Mouse (Mus musculus): ENCODE data around the gene Matn4. TPM values are rescaled to one million over a fixed set of nuclear protein-coding genes. Genes with fewer than 3 reads are reported as not detected.

Gene Matn4
- total RNA-seq, 2 experiments from 2014 or later = 0.76 to 1.7 TPM

DNA sequence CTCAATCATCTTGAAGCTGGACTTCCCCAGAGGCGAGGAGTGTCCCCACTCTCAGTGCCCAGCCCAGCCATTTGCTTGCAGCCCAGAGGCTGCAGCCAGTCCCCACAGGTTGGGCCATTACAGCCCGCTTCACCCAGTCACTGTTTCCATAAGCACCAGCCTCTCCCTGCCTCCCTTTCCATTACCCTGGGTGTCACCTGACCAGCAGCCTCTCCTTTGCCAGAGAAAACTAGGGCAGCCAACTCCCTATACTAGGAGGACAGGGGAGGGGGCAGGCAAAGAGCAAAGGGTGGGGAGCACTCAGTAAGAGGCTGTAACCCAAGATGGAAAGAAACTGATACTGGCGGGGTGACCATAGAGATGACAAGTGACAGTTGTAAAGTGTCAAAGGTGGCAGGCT is 32.0 kb upstream of the Matn4 start:
- no peak for DNase-seq (ENCODE audit: low spot score in 2 of 2)

DNA sequence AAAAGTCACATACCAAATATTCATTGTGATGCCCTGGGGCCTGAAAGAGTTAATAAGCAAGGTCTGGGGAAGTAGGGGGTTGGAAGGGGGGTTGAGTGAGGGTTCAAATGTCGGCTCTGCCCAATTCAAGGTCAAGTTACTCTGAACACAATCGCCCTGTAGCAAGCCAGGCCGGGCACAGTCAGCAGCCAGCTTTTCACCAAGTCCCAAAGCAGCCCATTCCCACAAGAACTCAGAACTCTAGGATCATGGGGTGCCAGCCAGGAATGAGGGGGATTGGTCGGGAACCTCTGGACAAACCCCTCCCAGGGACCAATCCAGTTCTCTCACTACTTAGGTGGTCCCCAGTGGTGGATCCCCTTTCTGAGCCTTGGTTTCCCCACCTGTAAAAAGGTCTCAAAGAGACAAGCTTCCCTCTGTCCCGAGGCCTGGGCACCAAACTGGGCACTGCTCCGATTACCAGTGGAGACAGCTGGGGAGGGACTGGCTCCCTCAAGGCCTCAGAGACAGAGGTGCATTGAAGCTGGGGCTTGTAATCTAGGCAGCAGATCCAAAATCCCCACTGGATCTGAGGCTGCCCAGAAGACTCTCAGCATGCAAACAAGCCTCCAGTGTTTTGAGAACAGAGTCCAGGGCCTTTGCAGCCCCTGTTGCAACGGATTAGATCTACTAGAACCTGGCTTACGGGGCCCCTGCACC is 31.4 kb upstream of the Matn4 start:
- no peak for DNase-seq (ENCODE audit: low spot score in 2 of 2)

DNA sequence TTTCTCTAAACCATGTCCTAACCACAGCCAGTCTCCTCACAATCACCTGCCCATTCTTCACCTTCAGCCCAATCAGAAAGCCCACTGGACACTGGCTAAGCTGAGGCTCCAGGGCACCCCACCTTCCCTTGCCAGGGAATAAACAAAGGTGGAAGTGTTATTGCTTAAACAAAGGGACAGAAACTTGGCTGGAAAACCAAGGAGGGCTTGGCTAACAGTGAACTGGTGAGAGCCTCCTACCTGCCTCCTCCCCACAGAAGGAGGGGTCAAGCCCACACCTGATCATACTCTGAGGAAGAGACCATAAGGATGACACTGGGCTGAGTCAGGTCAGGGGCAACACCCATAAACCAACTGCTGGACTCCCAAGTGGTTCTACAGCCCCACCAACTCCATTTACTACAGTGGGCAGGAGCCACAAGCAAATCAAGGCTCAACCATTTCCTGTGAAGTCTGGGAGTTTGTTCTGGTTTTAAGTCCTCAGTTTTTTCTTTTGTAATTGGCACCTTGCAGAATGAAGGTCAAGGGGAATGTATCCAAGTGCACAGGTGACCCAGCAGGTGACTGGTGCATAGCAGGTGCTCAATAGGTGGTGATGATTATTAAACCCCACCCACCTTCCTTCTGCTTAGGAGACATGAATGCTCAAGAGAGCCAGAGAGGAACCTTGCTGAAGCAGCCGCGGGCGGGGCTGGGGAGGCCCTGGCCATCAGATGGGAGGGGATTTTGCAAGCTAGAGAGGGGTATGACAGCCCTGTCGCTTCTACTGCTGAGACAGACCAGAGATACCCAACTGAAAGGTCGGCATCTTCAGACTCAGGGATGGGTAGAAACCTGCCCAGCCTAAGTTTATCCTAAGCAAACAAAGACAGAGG is 30.5 kb upstream of the Matn4 start:
- no peak for DNase-seq (ENCODE audit: low spot score in 2 of 2)

DNA sequence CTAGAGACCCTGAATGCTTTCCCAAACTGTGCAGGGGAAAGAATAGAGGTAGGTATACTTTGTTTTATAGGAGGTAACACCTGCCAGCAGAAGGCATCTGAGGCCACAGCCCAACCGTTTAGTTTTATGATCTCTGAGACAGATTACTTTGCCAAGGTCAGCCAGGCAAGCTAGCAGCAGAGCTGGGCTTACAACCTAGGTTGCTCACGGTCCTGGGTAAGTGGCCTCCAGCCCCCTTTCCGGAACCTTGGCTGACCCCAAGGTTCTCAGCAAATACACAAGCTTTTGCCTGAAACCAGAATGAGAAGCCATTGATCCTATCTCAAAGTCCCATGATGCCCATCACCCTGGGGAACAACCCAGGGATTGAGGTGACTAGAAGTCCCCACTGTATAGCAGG is 29.7 kb upstream of the Matn4 start:
- no peak for DNase-seq (ENCODE audit: low spot score in 2 of 2)

DNA sequence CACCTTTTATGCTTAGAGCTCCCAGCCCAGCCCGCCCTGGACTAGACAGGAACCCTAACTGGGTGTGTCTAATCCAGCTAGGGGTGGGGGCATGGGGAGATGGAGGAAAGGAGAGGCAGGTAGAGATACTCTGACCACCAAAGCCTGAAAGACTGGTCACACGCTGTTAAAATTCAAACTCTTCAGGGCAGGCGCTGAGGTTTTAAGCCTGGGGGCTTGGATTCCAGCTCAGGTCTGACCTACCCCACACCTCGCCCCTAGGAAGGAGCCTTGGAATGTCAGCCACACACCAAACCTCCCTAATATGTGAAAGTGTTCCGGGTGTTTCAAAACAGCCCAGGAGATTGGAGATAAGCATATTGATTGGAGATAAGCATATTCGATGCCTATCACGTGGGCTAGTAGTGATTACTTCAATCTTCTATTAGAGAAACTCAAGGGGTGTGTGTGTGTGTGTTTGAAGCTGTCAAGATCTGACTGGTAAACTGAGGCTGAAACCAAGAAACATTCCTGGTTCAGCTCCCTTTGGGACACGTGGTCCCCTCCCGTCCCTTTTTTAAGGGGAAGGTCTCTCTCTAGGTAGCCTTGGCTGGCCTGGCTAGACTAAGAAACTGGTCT is 28.4 kb upstream of the Matn4 start:
- no peak for DNase-seq (ENCODE audit: low spot score in 2 of 2)

DNA sequence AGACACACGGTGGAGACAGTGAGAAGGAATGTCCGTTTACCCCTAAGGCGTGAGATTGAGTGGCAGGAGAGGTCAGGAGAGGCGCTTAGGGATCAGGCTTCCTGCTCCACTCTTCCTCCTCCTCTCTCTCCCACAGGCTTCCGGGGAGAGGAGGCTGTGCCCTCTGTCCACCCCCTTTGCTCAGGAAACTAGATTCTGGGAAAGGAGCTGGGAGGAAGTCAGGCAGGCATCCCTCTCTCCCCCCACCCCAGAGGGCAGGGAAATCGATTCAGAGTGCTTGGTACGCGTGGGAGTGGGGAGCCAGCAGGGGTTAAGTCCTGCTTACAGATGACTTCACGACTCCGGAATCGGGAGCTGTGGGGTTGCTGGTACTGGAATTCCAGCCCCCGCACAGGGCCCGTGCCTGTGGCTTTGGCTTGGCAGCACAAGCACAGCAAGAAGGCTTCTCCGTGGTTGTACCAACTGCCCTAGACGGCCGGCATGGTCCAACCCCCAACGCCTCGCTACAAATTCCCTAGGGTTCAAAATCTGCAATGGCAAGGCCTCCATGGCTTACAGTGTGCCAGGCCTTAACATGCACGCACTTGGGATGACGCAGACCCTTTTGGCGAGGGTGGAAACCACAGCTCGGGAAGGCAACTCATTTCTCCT is 27.7 kb upstream of the Matn4 start:
- no peak for DNase-seq (ENCODE audit: low spot score in 2 of 2)

DNA sequence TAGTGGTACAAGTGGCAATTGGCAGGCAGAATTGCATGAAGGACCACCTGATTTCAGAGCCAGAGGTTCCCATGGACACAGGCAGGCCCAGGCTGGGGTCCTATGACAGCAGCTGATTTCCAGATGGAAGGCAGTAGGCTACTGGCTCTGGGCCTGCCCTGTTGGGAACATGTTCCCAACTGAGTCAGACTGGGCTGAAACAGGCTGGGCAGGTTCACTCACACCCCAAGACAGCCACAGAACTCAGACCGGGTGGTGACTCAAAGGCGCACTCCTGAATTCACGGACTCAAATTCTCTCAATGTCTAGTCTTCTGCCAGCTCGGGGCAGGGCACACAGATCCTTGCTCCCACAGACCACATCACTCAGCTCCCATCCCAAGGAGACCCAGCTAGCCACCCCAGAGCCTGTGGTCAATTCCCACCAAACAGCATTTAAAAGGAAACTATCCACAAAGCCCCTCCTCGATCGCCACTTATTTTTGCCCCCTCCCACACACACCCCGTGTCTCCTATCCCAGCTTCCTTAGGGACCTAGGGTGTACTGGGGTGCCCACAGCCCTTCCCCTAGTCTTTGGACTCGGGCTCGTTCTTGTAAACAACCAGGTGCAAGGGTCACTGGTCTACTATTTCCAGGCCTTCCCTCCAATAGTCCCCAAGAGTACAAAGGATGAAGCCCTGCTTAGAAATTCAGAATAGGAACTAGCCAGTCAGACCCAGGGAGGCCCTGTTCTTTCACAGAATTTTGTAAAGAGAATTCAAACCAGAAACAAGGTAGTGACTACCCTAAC is 26.9 kb upstream of the Matn4 start:
- DNase-seq (ENCODE audit: low spot score in 2 of 2) = no peak

DNA sequence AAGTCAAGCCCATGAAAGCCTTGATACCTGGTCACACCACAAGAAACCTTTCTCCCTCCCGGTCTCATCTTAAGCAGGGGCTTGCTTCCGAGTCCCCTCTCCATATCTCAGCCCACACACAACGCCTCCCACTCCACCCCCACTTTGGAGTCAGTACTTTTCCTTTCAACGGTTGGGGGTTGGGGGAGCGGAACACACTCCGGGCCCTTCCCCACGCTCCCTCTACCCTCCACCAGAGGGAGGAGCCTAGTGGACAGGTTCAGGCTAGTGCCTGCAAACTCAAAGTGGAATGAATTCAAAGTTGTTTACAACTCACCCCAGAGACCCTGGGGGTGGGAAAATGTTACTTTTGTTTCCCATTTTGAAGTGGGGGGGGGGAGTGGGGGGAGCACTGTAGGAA is 25.7 kb upstream of the Matn4 start:
- no peak for DNase-seq (ENCODE audit: low spot score in 2 of 2)

DNA sequence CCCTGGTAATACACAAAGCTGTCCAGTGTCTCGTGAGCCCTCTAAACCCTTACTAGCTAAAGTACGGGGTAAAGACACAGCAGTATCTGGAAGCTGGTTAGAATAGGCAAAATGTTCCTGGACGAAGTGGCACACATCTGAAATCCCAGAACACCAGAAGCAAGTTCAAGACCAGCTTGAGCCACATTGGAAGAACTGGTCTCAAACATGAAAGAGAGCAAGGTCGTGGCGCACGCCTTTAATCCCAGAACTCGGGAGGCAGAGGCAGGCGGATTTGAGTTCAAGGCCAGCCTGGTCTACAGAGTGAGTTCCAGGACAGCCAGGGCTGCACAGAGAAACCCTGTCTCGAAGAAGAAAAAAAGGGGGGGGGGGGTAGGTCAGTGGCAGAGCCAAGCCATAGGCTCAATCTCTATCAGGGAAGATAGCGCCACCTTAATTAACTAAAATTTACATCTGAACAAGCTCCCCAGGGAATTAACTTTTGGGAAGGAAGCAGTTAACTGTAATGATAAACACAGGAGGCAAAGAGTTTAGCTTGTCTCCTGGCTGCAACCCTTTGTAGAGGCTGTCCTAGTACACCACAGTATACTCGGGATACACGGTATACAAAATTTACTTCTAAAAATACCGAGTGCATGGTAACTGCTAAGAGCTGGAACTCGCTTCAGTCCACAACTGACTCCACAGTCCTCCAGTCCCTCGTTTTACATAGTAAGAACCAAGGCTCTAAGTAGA is 25.1 kb upstream of the Matn4 start:
- no peak for DNase-seq (ENCODE audit: low spot score in 2 of 2)

DNA sequence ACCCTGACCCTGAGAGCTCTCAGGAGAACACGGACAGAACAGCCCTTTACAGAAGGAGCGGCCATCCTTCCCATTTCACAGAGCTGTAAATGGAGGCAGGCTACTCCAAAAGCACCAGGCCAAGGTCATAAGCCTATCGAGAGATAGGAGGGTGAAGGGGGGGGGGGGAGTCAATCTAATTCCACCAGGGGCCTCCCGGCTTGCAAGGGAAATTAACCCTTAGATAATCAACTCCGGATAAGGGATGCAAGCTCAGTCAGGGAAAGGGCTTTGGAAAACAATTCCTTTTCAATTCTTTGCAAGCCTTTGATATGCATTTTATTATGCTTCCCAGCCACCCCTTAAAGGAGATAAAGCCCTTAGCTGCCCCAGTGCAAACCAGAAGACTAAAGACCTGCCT is 23.5 kb upstream of the Matn4 start:
- no peak for DNase-seq (ENCODE audit: low spot score in 2 of 2)

DNA sequence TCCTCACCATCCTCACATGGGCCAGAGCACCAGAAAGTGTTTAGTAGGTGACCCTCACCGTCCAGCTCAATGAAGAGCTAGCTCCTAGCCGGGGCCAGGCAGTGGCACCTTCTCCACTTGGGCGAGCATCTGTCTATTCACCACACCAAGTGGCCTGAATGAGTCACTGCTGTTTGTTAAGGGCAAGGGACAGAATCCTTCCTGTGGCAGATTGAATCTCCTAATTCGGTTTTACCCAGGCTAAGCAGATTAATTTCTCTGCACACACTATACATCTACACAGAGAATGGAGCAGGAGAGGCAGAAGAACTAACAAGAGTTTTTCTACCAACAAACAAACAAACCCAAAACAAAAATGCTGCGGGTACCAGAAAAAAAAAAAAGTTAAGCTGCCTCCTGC is 22.0 kb upstream of the Matn4 start:
- no peak for DNase-seq (ENCODE audit: low spot score in 2 of 2)

DNA sequence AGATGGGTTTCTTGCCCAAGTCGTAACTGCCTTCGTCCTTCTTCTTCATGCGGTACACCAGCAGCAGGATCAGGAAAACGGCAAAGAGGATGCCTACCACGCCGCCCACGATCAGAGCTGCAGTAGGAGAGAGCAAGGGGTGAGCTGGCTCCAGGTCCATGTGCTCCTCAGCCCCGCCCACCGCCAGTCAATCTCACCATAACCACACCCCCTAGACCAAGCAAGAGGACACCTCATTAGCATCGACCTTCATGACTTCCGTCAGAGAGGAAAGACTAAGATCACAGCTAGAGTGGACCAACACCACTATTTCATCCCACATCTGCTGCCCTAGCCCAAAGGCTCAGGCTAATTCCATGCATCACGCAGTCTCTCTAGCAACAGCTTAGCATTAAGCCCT is 21.2 kb upstream of the Matn4 start:
- no peak for DNase-seq (ENCODE audit: low spot score in 2 of 2)

DNA sequence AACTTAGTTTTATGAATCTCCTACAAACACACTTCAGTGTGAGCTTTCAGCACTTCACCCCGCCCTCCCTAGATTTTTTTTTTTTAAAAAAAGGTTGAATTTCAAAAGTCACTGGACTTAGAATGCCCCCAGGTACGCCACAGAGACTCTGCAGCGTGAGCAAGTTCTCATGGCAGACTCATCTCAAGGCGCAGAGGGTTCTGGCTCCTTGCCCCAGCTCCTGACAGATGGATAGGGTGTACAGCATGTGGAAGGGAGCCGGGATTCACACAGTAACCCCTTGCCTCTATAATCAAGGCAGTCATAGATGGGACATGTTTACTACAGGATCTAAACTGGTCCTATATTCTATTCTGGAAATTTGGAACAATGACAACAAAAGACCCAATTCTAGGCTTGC is 20.4 kb upstream of the Matn4 start:
- DNase-seq (ENCODE audit: low spot score in 2 of 2) = no peak

DNA sequence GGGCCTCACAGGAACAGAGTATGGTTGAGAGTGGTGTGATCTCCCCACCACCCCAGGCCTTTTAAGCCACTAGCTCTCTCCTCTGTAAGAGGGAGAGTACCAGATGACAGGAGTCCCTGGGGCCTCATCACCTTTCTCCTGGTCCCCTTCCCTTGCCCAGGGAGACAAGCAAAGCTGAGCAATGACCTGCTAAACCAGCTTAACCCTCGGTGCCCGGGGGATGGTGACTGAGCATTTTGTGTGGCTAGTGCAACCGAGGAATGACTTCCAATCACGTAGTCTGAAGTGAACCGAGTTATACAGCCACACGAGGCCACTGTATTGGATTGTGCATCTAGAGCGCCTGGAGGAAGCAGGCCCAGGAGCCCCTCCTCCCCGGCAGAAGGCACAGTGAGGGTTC is 19.4 kb upstream of the Matn4 start:
- no peak for DNase-seq (ENCODE audit: low spot score in 2 of 2)

DNA sequence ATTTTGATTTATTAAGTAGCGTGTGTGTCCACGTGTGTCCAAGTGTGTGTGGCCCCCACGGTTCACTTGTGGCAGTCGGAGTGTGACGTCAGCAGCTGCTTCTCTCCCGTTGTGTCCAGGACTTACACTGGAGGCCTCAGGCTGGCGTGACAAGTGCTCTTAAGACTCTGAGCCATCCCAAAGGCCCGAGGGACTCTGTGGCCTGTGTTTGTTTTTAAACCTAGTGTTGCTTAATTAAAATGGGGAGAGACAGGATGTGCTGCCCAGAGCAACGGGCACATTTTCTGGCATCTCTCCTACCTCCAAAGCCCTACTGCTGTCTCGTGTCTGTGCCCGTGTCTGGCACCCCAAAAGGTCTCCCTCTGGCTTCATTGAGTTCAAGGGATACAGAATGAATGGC is 18.5 kb upstream of the Matn4 start:
- no peak for DNase-seq (ENCODE audit: low spot score in 2 of 2)

DNA sequence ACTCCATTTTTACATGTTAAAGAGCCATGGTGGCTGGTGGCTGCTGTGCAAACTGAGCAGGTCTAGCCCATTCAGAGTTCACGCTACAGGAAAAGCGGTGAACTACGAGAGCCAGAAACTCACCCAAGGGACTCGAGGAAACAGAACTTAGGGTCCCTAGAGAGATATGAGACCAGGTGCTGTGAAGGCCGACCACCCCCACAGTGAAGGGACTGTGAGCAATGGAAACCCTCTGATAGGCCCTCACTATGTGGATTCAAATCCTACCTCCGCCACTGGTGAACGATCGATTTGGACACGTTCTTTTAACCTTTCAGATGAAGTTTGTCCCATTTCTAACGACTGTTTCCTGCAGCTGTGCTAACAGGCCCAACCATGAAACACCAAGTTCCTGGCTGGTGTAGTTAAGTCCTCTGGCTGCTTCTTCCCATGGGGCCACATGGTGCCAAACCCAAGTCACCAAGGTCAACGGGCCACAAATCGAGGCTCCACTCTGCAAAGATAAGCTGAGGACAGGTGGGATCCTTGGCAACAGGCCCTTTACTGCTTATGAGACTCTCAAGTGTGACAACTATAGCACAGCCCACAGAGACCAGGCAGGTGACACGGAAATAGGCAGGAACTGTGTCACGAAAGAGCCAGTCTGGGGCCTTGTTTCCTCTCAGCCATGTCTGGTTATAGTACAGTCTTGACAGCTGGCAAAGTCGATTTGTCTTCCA is 17.9 kb upstream of the Matn4 start:
- no peak for DNase-seq (ENCODE audit: low spot score in 2 of 2)

DNA sequence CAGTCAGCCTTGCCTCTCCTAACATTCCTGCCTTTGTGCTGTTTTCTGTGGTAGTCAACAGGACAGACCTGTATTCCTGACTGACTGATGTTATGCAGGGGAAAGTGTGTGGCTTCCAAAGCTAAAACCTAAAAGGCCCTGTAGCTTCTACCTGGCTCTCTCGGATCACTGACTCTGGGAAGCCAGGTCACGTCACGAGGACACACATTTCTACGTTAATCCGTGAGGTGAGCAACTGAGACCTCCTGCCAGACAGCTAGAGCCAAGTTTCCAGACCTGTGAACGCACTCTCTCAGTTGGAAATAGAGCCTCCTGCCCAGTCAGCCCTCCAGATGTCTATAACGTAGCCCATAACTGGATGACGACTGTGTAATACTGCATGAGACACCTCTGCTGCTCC is 17.0 kb upstream of the Matn4 start:
- DNase-seq (ENCODE audit: low spot score in 2 of 2) = no peak

DNA sequence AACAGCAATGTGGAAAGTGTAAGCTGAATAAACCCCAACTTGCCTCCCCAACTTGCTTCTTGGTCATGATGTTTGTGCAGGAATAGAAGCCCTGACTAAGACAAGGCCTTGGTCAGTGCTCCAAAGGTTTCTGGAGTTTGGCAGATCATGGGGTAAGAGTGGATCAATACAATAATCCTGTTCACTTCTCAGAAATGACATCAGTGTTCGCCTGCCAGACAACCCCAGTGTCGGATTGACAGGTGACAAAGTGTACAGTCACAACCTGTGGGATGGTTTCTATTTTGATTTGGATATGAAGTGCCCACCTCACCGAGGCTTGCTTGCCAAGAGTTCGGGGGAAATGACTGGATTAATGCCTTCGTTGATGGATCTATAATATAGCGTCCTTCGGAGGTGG is 16.3 kb upstream of the Matn4 start:
- no peak for DNase-seq (ENCODE audit: low spot score in 2 of 2)

DNA sequence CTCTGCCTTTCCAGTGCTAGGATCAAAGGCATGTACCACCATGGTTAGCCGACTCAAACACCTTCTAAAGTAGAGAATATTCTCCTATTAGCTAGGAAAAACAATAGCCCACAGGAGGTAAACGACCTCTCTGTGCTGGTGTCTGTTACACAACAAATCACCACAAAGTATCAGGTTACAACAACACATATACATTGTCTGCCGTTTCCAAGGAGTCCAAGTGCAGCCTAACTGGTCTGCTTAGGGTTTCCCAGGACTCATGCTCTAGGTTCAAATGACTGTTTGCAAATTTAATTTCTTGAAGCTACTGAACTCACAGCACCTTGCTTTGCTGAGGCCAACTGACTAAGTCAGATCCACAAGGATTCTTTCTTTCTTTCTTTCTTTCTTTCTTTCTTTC is 14.5 kb upstream of the Matn4 start:
- no peak for DNase-seq (ENCODE audit: low spot score in 2 of 2)
